Mouse (Mus musculus) MEL (cell line): Measurements from ENCODE around the gene Atp1a1.

Experiments
- CHD2 ChIP-seq: IDR thresholded peaks from 2 replicates; pipeline ENCODE4 v1.6.1; 2011; ENCODE audit warnings: low read length, improper control_type of control experiment
- CTCF ChIP-seq, 3 experiments: IDR thresholded peaks in 2 of 3; conservative IDR thresholded peaks in 1 of 3; 2 replicates each; pipeline ENCODE4 v1.5.1; 2011 to 2012; ENCODE audit warnings: low read length in 3 of 3, low read depth in 2 of 3, mild to moderate bottlenecking in 2 of 3, improper control_type of control experiment in 1 of 3, inconsistent platforms in 1 of 3, mixed read lengths in 1 of 3, moderate library complexity in 1 of 3; ENCODE audit not compliant: control insufficient read depth in 1 of 3, insufficient read depth in 1 of 3, poor library complexity in 1 of 3, severe bottlenecking in 1 of 3
- JUND ChIP-seq: IDR thresholded peaks from 2 replicates; pipeline ENCODE4 v1.6.1; 2011; ENCODE audit warnings: low read depth, mild to moderate bottlenecking, improper control_type of control experiment, low read length
- MEF2A ChIP-seq: IDR thresholded peaks from 2 replicates; pipeline ENCODE4 v1.6.1; 2014; ENCODE audit warnings: low read depth, mild to moderate bottlenecking, inconsistent platforms, low read length, improper control_type of control experiment; ENCODE audit not compliant: poor library complexity, insufficient replicate concordance, severe bottlenecking; ENCODE audit errors: extremely low read depth
- USF1 ChIP-seq: IDR thresholded peaks from 2 replicates; pipeline ENCODE4 v1.6.1; 2014; ENCODE audit warnings: low read depth, mild to moderate bottlenecking, inconsistent platforms, low read length, improper control_type of control experiment, moderate library complexity

DNA sequence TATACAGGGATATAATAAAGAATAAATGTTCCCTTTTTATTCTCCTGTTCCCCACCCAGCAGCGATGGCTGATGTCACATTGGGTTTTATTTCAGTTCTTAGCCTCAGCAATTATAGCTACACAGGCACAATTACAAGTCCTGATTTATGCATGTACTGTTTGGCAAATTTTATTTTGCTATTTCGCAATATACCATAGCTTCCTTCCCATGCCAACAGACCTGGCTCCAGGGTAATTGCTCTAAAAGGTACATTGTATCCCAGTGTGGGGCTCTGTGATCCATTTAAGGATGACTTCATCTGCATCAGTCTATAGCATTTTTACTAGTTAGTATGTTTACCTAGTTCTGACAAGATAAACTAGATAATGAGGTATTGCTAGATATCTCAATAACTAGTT, 33.7 kb upstream of the Atp1a1 start:
- TF ChIP-seq MEF2A (no peak), USF1 (no peak), CTCF (IDR thresholded peaks at IDR 0.05 in 2 of 3, conservative IDR thresholded peaks at IDR 0.05 in 1 of 3; ENCODE audit: control insufficient read depth in 1 of 3, insufficient read depth in 1 of 3, low read depth in 2 of 3, low read length in 3 of 3, poor library complexity in 1 of 3, severe bottlenecking in 1 of 3) (no peak), CHD2 (no peak), JUND (no peak)
